Mouse (Mus musculus) testis, postnatal 10 days (tissue): Measurements from ENCODE around the gene Sspo.
"Not testable (repeated sequence)": the region's sequence is repeated elsewhere in the genome, so short reads cannot be mapped to it uniquely, and the experiment has no call there.

Source experiments
- DNase-seq: peaks from one replicate; pipeline ENCODE4 v3.0.0; 2021; ENCODE audit warnings: low spot score

Sspo gene

DNA sequence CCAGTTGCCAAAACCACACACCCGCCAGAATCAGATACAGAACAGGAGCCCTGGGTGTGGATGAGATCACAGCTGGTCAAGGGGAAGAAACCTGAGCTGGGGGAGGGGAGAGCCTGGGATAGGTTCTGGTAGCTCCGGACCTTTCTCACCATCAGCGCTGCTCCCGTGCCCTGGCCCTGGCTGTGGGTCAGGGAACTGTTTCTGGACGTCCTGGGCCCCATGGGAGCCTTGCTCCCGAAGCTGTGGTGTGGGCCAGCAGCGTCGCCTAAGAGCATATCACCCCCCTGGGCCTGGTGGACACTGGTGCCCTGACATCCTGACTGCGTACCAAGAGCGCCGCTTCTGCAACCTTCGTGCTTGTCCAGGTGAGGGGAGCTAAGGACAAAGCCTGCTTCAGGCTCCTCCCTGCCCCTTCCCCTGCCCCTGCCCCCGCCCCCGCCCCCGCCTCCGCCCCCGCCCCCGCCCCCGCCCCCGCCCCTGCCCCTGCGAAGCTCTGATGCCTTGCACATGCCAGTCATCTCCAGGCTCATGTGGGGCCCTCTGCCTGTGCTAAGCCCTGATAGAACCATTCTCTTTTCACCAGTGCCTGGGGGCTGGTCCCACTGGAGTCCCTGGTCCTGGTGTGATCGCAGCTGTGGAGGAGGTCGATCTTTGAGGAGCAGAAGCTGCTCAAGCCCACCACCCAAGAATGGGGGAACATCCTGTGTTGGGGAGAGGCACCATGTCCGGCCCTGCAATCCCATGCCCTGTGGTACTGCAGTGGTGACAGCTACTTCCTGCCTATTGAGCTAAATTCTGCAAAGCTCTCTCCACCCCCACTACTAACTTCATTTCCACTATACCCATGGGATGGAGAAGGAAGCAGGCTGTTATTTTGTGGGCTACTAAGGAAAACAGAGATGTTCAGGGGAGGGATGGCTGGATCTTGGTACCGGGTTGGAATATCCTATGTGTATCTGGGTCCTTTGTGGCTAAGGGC lies 40.0 kb downstream of the Sspo start:
- peak; percentile 43 for DNase-seq

DNA sequence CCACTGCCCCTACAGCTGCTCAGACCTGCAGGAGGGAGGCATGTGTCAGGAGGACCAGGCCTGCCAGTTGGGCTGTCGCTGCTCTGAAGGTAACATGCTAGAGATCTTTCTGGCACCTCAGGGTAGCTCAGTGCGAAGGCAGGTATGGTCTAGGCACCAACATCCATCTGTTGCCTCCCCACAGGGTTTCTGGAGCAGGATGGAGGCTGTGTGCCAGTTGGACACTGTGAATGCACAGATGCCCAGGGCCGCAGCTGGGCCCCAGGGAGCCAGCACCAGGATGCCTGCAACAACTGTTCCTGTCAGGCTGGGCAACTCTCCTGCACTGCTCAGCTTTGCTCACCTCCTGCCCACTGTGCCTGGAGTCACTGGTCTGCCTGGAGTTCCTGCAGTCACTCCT lies 41.7 kb downstream of the Sspo start:
- peak; percentile 38 for DNase-seq

DNA sequence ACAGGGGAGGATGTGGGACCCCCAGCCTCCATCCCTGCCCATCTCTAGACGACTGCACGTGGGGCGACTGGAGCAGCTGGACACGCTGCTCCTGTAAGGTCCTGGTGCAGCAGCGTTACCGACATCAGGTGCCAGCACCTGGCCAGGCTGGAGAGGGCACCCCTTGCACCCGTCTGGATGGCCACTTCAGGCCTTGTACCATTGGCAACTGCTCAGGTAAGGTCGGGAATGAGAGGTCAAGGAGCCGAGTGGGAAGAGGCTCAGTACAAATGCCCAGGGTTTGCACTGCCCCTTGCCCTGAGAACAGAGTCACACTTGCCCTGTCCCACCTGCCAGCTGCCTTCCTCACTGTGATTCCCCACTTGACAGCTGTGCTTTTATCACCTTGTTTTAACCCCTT lies 43.3 kb downstream of the Sspo start:
- DNase-seq = peak; percentile 35

DNA sequence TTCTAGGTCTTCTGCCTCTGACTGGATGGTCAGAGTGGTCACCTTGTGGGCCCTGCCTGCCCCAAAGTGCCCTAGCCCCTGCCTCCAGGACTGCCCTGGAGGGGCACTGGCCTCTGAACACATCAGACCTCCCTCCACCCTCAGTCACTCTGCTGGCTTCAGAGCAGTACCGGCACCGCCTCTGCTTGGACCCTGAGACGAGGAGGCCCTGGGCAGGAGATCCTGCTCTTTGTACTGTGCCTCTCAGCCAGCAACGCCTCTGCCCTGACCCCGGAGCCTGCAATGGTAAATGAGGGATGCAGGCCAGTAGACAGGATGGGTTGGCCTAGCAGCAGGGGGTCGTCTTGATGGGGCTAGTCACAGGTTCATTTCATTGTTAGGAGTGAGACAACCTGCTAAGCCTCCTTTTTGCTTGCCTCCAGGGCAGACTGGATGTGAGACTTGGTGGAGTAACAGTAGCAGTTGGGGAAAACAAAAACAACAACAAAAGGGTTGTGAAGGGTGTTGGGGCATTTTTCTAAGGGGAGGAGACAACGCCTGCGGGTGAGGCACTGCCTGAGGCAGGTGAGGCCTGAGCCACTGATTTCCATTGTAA lies 45.2 kb downstream of the Sspo start:
- DNase-seq = no peak

DNA sequence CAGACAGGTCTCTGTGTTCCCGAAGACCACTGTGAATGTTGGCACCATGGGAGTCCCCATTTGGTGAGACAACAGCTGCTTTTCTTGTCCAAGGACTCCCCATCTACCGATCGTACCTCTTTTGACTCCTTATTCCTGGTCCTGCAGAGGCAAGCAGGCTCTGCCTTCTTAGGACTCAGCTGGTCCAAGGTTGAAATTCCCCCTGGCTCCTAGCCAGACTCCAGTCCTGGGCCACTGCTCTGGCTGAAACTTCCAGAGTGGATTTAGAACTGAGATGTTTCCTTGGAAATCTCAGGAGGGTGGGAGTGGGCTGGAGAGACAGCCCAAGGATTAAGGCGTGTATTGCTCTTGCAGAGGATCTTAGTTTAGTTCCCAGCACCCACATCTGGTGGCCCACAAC lies 49.5 kb downstream of the Sspo start:
- no peak for DNase-seq

DNA sequence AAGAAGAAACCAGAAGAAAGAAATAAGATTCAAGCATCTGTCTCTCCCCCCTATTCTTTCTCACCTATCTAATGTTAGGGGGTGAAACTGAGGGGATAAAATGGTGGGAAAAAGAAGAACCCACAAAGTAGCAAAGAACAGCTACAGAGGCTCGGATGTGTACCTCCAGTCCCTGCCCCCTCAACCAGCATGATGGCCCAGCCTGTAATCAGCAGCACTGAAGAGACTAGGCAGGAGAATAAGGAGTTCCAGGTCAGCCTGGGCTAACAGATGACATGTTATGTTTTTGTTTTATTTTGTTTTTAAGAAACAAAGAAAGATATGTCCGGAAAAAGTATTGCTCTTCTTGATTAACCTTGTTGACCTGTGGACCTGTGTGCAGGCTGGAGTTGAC lies 55.8 kb downstream of the Sspo start:
- DNase-seq = no peak

DNA sequence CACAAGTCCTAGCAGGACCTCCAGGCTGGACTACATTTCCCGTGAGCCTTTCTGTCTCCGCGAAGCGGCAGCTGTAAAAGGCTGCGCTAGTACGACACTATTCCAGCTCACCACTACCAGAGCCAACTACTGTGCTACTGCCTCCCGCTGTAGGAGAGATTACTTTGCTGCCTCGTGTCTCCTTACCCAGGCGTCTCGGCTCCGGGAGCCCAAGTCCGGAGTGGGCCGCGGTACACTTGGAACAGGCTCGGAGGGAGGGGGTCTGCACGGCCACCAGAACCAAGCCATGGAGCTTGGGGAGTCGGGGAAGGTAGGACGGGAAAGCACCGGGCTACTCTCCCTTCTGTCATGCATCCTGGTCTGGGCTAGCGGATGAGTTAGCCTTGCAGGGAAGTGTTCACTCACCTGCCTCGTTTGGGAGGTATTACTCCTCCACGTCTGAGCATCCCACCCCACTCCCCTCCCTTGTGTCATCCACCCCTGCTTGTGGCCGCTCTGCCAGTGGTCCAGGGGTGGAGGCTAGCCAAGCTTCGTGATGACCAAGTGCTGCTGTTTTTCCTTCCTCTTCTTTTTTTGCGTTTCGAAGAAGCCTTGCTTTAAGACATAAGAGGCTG lies 56.3 kb downstream of the Sspo start:
- peak; percentile 73 for DNase-seq

DNA sequence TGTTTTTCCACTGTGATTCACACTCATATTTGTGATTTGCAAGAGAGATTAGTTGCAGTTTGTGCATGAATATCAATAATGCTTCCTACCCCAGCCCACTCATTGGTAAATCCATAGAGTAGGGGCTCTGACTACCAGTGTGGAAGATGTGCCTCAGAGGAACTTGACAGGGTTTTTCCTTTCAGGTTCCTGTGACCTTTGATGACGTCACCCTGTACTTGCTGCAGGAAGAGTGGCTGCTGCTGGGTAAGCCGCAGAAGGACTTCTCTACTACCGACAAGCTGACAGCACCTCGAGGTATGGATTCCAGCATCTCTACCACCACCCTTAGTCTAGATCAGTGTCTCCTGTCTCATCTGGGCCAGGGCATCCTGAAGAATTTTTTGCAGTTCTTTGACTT lies 60.1 kb downstream of the Sspo start:
- DNase-seq = no peak

DNA sequence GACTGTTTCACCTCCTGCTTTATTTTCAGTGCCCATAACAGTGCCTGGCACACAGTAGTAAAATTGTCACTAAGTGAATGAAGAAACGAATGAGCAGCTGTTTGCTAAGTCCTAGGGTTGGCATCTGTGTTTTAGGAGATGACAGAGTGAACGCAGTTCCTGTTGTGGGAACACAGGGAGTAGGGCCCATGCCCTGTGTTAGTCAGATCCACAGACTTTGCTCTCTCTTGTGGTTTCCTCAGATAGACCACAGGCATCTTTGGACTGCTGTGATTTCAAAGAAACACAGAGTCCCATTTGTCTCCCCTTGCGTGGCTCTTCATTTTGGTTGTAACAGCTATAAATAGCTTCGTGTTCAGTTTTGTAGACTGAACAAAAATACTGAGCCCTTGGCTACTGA lies 62.4 kb downstream of the Sspo start:
- DNase-seq = no peak

DNA sequence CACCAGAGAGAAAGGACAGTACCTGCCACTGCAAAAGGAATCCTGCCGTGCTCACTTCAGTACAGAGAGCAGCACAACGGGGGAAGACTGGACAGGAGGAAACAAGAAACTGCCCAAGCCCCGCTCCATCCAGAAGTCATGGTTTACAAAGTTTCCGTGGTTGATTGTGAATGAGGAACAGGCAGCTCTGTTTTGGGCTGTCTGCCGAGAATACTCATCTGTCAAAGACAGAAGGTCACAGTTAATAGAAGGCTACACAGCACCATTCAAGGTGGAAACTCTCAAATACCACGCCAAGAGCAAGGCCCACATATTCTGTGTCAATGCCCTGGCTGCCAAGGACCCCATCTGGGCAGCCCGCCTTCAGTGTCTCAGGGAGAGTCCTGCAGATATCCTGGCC lies 63.8 kb downstream of the Sspo start:
- DNase-seq = no peak

DNA sequence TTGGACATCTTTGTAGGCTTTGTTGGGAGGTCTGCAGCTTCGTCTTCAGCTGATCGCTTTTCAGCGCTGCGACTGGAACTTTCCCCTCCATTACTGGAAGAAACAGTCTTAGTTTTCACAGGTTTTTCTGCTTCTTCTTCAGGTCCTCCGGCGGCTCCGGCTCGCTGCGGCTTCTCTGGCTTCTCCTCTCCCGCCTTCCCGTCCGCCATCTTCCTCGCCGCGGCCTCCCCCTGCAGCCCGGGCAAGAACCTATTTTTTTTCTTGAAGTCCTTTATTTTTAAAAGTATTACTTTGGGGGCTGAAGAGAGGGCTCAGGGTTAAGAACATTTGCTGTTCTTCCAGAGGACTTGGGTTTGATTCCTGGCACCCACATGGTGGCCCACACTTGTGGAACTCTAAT lies 76.9 kb downstream of the Sspo start:
- DNase-seq = not testable (repeated sequence)

DNA sequence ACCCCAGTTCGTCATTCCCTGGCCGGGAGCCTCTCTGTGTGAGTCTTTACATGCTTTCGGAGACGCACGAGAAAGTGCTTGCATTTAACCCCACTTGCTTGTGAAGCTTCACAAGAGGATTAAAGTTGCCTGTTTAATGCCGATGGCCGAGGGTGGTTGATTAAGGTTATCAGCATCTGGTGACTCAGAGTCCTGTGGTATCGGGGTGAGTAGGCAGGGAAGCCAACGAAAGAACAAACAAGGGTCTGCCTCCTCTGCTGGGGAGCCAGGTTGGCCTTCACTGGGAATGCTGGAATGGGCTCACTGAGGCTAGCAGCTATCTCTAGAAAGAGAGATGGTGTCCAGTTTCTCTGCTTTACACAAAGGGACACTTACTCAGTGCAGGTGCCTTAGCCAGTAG lies 79.9 kb downstream of the Sspo start:
- DNase-seq = no peak

DNA sequence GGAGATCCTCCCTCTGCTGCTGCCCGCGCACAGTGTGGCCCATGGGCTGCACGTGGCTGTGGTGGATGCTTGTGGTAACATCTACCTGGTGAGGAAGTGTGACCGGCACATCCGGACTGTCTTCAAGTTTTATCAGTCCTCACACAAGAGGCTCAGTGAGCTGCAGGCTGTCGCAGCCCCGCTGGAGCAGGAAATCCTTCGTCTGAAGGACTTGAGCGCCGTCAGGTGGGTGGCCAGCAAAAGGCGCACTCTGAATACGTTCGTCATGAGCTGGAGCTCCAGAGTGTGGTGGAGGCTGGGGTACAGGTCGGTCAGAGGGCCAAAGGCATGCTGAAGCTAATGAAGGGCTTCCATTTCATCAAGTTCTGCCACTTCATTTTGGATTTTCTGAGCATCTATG lies 81.2 kb downstream of the Sspo start:
- DNase-seq = no peak

DNA sequence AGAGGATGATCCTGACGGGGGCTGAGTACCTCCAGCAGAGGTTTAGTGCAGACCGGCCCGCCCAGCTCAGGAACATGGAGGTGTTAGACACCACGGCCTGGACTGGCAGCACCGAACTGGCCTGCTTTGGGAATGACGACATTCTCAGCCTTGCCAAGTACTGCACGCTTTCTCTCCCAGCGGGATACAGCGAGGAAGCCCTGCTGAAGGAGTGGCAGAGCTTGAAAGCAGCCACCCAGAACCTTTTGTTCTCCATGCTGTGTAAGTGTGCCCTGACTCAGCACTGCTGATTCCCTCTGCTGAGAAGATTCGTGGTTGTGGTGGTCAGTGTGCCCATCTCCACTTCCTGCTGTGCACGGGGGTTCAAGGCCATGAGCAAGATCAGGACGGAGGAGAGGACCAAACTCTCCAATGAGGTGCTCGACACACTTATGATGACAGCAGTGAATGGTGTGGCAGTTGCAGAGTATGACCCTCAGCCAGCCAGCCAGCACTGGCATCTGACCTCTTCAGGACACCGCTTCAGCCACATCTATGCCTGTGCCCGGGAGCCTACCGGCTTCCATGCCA lies 81.9 kb downstream of the Sspo start:
- no peak for DNase-seq

DNA sequence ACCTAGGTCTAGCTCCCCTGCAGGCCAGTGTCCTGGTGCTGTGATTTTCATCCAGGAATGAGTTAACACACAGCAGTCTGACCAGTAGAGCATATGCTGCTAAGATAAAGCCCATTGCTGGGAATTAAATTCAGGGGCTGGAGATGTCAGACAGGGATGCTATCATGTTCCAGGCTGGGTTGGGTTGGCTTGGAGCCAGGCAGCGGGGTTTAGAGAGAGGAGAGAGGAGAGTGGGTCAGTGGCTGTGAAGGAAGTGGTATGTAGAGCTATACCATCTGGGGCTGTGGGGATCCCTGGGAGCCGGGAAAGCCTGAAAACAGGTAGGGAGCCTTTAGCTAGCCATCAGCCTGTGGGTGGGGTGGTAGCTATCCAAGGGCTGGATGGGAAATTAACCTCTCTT lies 82.8 kb downstream of the Sspo start:
- DNase-seq = no peak

DNA sequence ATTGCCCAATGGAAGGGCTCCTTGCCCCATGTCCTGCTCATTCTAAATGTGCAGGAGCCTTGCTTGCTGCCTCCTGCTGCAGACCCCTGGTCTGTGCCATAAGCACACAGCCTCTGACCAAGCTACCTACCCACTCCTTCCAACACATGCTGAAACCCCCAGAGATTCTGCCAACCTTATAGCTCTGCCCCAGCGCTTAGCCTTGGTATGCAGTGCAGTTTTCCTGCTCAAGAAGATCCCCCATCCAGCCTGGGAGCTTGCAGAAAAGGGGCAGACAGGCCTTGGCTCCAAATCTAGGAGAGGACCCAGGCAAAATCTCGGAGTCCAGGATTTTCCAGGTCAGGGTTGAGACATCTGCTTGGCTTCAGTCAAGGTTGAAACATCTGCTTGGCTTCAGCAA lies 85.4 kb downstream of the Sspo start:
- DNase-seq = no peak

DNA sequence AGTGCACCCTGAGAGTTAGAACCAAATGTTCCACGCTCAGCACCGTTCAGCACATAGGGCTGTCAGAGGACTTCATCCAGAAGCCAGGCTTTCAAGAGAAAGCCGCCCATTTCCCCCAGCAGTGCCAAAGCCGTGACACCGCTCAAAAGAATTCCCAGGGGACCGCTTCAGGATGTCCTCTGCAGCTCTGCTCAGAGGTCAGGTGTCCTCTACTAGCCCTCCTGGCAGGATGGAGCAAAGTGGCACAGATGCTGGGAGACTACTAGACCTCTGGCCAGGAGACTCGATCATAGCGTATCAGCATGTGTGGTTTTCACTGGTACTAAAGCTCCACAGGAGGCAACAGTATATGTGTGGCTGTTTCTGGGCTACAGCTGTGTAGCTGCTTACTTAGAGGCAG lies 86.9 kb downstream of the Sspo start:
- DNase-seq = no peak

DNA sequence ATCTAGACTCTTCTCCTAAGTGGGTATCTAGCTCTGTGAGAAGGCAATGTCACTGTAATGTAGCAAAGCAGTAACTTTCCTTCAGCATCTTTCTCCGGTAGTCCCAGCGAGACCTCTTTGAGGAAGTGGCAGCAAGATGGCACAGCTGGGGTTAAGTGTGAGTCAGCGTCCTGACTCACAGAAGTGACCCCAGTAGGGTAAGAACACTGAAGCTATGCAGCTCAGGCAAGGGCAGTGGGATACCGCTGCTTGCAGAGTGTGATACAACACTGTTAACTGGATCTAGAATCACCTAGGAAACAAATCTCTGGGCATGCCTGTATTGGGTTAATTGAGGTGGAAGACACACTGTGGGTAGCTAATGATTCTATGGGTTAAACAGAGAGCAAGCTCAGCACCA lies 88.1 kb downstream of the Sspo start:
- DNase-seq = no peak

DNA sequence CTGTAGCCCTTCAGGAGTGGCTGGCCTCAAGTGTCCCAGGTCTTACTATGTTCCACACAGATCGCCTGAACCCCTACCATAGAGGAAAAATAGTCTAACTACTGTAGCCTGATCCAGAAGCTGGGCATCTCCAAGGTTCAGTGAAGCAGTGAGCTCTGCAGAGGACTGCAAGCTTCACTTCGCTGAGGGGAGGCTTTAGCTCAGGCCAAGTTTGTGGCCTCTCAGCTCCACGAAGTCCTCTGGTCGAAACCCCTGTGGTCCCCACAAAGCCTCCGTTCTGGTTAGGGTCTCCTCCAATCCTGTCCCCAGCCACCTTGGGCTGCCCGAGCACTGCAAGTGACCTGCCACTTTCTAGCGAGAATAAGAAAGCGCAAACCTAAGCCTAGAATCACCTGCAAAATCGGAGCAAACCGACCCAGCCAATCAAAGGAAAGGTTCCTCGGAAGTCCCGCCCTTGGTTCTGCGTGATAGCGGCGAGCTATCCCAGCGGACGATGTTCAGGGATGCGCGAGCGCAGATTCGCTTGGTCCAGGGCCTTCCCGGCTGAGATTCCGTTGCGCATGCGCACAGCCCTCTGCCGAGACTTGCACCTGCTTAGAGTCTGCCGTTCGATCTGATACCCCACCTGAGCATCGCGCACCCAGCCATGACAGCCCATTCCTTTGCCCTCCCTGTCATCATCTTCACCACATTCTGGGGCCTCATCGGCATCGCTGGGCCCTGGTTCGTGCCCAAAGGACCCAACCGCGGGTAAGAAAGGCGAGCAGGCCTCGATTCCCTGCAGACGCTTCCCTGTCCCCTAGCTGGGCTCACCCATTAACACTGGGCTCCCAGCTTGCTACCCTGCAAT lies 89.3 kb downstream of the Sspo start, which contains the start of gene Atp6v0e2:
Gene Atp6v0e2 (plus strand): TSS at position 511 of the 850 bp plus-strand sequence.
- peak; percentile 92 for DNase-seq

DNA sequence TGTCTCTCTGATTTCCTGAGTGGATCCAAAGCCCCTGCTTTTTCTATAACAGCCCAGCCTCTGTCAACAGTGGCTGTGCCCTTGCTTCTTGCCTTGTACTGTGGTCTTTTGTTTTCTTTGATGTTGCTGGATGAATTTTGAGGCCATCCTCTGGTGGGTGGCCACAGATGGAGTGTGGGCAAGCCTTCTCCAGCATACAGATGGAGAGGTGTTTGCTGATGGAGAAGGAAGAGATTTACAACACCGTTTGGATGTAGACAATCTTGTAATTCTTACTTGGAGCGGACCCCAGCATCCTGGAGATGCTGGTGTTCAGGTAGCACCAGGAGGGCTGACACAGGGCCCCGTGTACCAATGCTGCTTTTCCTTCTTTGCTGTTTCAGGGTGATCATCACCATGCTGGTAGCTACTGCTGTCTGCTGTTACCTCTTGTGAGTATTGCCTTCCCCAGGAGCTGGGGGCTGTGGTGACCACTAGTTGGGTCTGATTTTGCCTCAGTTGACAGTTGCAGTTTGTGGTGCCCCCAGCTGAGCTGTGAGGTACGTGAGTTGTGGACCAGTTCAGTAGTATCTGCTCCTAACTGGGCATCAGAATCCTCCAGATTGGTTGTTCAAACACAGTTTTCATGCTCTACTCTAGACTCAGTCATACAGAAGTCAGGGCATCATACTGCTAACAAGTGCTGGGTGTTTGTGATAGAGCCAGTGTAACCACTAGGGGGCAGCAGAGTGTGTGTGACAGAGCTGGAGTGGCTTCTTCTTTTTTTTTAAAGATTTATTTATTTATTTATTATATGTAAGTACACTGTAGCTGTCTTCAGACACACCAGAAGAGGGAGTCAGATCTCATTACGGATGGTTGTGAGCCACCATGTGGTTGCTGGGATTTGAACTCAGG lies 91.1 kb downstream of the Sspo start:
- DNase-seq = peak; percentile 86

DNA sequence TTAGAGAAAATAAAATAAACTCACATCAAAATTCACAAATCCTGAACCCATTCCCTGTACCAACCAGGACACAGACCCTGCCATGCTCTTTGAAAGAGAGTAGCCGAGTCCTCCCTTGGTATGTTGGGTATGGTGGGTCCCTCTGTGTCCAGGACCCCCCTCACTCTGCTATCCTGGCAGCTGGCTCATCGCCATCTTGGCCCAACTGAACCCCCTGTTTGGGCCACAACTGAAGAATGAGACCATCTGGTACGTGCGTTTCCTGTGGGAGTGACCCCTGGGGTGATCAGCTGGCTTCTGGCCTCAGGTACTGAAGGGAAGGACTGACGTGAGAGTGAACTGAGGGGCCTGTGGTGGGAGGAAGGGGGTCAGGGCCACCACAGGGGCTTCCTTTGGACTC lies 91.8 kb downstream of the Sspo start:
- no peak for DNase-seq
